Mouse (Mus musculus) left cerebral cortex, adult 11 months (tissue): Measurements from ENCODE around the gene Wwc1.
"Not testable (repeated sequence)": the region's sequence is repeated elsewhere in the genome, so short reads cannot be mapped to it uniquely, and the experiment has no call there.

Experiments used
- DNase-seq: peaks from one replicate; pipeline ENCODE4 v3.0.0; 2022; ENCODE audit warnings: low spot score

Wwc1 gene

DNA sequence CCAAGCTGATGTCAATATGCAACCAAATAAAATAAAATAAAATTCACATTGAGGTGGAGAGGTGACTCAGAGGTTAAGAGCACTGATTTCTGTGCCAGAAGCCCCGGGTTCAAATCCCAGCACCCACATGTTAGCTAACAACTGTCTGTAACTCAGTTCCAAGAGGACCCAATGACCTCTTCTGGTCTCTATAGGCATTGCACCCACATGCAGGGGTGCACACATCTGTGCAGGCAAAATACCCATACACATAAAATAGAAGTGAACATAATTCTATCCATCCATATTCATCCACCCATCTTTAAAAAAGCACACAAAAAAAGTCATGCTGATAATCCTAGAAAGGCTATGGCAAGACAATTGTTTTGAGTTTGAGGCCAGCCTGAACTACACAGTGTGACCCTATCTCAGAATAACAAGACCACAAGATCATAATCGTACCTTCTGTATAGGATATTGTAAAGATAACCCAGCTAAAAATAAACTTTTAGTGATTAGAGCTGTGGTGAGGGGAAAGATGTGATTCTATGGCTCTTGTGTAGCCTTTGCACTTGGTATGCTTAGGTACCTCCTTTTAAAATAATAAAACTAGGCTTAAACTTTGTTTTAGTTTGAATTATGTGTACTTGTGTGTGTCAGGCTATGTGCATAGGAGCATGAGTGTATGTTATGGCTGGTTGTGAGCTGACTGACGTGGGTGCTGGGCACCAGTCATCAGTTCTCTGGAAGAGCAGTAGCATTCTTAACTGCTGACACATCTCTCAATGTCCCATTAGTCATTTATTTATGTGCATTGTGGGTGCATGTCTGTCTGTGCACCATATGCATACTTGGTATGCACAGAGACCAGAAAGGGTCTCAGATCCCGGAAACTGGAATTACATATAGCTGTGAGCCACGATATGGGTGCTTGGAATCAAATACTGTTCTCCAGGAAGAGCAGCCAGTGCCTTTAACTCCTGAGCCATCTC is 142.9 kb downstream of the Wwc1 start:
- no peak for DNase-seq

GRCm38 (mm10) chr11:35834022-35834760 is 146.1 kb downstream of the Wwc1 start, which contains the start of gene Rars:
TSS of gene Rars (minus strand) at chr11:35834506.
- peak; percentile 83 for DNase-seq

GRCm38 (mm10) chr11:35833270-35833669 is 147.1 kb downstream of the Wwc1 start:
- DNase-seq, result no peak

DNA sequence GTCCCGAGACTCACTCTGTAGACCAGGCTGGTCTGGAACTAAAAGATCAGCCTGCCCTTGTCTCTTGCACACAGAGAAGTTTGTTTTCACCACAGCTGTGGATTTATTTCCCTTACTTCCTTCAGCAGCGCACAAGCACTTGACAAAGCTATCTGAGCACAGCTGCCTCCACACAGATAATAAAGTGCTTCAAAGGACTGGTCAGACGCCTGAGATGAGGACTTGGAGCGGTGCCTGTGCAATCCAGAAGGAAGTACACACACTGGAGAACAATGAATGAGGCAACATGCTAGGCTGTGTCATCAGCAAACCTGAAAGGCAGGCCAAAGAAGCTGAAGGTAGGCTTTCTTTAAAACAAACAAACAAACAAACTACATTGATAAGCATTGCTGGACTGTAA is 148.2 kb downstream of the Wwc1 start:
- DNase-seq, result no peak

DNA sequence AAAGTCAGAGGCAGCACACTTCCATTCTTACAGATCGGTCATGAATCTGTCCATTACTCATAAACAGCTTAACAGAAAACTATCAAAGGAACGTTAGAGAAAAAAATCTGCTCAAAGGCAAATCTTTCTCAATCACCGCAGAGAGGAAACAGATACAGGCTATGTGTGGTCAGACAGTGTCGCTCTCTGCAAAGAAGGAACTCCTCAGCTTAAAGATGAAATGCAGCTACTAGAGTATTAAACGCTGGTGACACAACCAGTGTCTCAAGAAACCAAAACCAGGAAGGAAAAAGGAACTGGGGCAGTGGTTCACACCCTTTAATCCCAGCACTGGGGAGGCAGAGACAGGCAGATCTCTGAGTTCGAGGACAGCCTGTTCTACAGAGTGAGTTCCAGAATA is 152.6 kb downstream of the Wwc1 start:
- DNase-seq, result no peak

- no peak for DNase-seq
Observed at GRCm38 (mm10) chr11:35816316-35816715, 164.0 kb downstream of the Wwc1 start.

- no peak for DNase-seq
Observed at GRCm38 (mm10) chr11:35811458-35811857, 168.9 kb downstream of the Wwc1 start.

DNA sequence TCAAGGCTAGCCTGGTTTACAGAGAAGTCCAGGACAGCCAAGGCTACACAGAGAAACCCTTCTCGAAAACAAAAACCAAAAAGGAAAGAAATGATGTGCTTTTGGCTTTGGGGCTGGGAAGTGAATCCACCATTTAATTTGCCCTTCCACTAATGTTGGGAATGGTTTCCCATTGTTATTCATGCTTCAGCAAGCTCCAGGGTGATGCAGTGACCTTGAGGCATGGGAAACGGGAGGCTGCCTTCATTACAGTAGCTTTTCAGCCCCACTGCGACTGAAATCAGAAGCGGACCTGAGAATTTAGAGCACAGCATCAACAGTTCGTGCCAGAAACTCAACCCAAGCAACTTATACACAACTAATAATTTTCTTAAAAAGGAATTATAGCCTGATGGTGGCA is 179.0 kb downstream of the Wwc1 start:
- no peak for DNase-seq

DNA sequence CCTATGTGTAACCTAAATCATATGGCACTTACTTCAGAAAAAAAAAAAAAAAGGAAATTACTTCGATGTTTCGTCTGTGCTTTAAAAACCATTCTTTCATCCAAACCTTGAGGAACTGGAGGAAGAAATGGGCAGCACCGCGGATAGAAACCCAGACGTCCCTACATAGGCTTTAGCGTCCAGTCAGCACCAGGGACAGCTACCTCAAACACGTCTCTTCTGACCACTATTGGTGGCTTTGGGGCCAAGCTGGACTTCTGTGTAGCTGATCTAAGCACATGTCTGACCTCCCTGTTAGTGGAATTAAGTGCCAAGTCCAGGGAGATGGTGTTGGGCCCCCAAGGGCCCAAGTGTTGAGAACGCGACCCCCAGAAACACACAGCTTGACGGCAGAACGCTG is 181.5 kb downstream of the Wwc1 start, which contains the start of gene Fbll1:
Gene Fbll1 (minus strand): TSS at position 11 of the 400 bp plus-strand sequence.
- DNase-seq, result no peak

GRCm38 (mm10) chr11:35798495-35798820 is 181.9 kb downstream of the Wwc1 start:
- DNase-seq, result peak; percentile 51

- peak; percentile 13 for DNase-seq
Observed at GRCm38 (mm10) chr11:35797751-35798494, 182.4 kb downstream of the Wwc1 start.

DNA sequence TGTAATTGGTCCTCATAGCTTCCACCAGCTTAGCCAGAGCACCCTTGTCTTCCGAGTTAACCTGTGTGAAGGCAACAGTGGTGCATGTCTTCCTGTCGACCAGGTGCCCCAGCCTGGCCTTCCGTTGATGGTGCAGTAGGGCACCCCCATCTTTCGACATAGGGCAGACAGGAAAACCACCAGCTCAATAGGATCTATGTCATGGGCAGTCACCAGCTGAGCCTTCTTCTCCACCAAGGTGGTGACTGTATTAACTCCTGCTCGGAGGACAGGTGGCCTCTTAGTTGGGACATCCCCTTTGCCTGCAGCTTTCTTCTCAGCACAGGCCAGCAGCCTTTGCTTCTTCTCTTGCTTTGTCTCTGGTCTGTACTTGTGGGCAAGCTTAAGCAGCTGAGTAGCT is 187.5 kb downstream of the Wwc1 start:
- DNase-seq, result not testable (repeated sequence)

DNA sequence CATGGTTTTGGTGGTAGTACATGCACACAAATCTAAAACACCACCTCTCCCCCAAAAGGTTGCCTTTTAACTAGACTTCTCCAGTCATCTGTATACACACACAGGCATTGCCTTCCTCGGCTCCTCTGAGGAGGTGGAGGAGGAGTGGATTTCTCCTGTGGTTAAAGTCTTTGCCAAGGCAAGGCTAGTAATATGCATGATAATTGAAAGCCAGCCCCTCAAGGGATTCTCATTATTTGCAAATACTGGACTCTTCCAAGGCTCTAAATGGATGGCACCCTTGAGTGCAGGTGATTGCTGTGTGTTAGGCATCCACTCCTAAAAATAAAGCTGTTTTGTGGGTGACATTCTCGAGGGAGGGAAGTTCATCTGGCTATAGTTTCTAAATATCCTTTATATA is 191.9 kb downstream of the Wwc1 start:
- DNase-seq, result no peak
